17 mouse cellular contexts compared by ENCODE assay signal in genomic region chr1:36326815-36327214, GRCm38 (mm10). TPM values are rescaled to one million over a fixed set of nuclear protein-coding genes. Genes with fewer than 3 reads are reported as not detected.
A peak's percentile ranks its signal among the peaks of the same experiment; 100 is the strongest.
DNase-seq lines count a peak whose midpoint lies in the region.
"Had no signal": no experiment of that assay in that cellular context is flagged by ENCODE, and none has a peak within 500 bp of the region (broad histone marks: within the 10 kb centered on the region; RNA-seq: fewer than 3 reads in every experiment).

No protein-coding gene starts in this region.

- peak; percentile 49 for DNase-seq in layer of hippocampus, adult 11-12 months (ENCODE audit: low spot score)
- no peak for DNase-seq in layer of hippocampus, postnatal 10 days (ENCODE audit: low spot score in 2 of 2)
- DNase-seq in brain, adult 2 months (ENCODE audit: low read depth, low spot score), result peak; percentile 27
- peak; percentile 77 for DNase-seq in layer of hippocampus, adult 9-11 months
- no peak for DNase-seq in heart, postnatal 25 days (ENCODE audit: low spot score)
- DNase-seq in urinary bladder, postnatal 14 days (ENCODE audit: low spot score), result no peak
- DNase-seq: adrenal gland, adult 8-10 months; adrenal gland, postnatal 25 days; cerebellum, adult 18-20 months; cerebellum, adult 9-10 months; cerebellum, postnatal 14 days; forebrain, postnatal 0 days; gastrocnemius, adult 2 months; gastrocnemius, postnatal 14 days; heart, adult 11 months; heart, postnatal 36 days had no signal

- intact Hi-C loops in heart, postnatal 25 days (cut with DNase I), result no loop called here

RNA-seq across cellular contexts. Expression of gene Arid5a, which starts 19.3 kb away (rescaled TPM):
- 10 to 100 TPM; 13.7 to 14.8 TPM for total RNA-seq in layer of hippocampus, postnatal 10 days (2021)
- 10 to 100 TPM in 1 of 2 experiments, 1 to 10 TPM in 1; 7.0 to 11.1 TPM for total RNA-seq in heart, postnatal 25 days (2021)

RNA-seq across cellular contexts. Expression of gene Kansl3, which starts 42.2 kb away (rescaled TPM):
- 10 to 100 TPM; 55.0 to 57.3 TPM for total RNA-seq in layer of hippocampus, postnatal 10 days (2021)
- total RNA-seq in heart, postnatal 25 days (2021), result 10 to 100 TPM; 53.2 to 60.7 TPM

RNA-seq across cellular contexts. Expression of gene Fer1l5, which starts 45.3 kb away (rescaled TPM):
- total RNA-seq in layer of hippocampus, postnatal 10 days (2021), result not detected
- not detected for total RNA-seq in heart, postnatal 25 days (2021)
- total RNA-seq: adrenal gland, postnatal 25 days; forebrain, postnatal 0 days; gastrocnemius, adult 2 months; gastrocnemius, postnatal 14 days; heart, adult 8-10 months; heart, postnatal 36 days had no signal

RNA-seq across cellular contexts. Expression of gene Neurl3, which starts 52.3 kb away (rescaled TPM):
- under 1 TPM; 0.54 to 0.62 TPM for total RNA-seq in layer of hippocampus, postnatal 10 days (2021)
- 1 to 10 TPM; 3.1 to 3.4 TPM for total RNA-seq in heart, postnatal 25 days (2021)

Comparison
In these comparisons a context has a peak if more than half of its experiments do, and no peak if none do; other contexts are left out.
1. DNase-seq: peak in layer of hippocampus, adult 11-12 months (single experiment), brain, adult 2 months (single experiment) and layer of hippocampus, adult 9-11 months (single experiment); none in layer of hippocampus, postnatal 10 days (0 of 2), heart, postnatal 25 days (single experiment) and urinary bladder, postnatal 14 days (single experiment).